Mouse (Mus musculus) intestine, embryonic 16.5 days (tissue): ENCODE measurements around the gene Tgoln1. TPM values are rescaled to one million over a fixed set of nuclear protein-coding genes. Genes with fewer than 3 reads are reported as not detected.

Source experiments
- ATAC-seq: fragments of 200-750 bp; cut with Nextera tagmentation; 2 replicates; pipeline ENCODE4 v1.8.0; 2017; ENCODE audit warnings: moderate TSS enrichment, moderate library complexity
- H3K27ac ChIP-seq: fragments of 300-500 bp; sonication (generic); 2 replicates; pipeline ENCODE4 v1.5.1; 2014; ENCODE audit warnings: mild to moderate bottlenecking, low read length
- H3K27me3 ChIP-seq: fragments of 300-500 bp; sonication (generic); replicated peaks from 2 replicates; pipeline ENCODE4 v1.6.1; 2014; ENCODE audit warnings: low read length, control low read depth, mixed read lengths; ENCODE audit not compliant: control insufficient read depth, insufficient read depth
- H3K36me3 ChIP-seq: fragments of 300-500 bp; sonication (generic); 2 replicates; pipeline ENCODE4 v1.6.1; 2014; ENCODE audit warnings: low read length, control low read depth; ENCODE audit not compliant: control insufficient read depth, insufficient read depth
- H3K4me1 ChIP-seq: fragments of 300-500 bp; sonication (generic); 2 replicates; pipeline ENCODE4 v1.6.1; 2014; ENCODE audit warnings: low read length, control low read depth, mixed read lengths; ENCODE audit not compliant: control insufficient read depth, insufficient read depth
- H3K4me2 ChIP-seq: fragments of 300-500 bp; sonication (generic); 2 replicates; pipeline ENCODE4 v1.6.1; 2014; ENCODE audit warnings: low read depth, low read length, control low read depth
- H3K4me3 ChIP-seq: fragments of 300-500 bp; sonication (generic); 2 replicates; pipeline ENCODE4 v1.5.1; 2014; ENCODE audit warnings: mild to moderate bottlenecking, low read length
- H3K9ac ChIP-seq: fragments of 300-500 bp; sonication (generic); 2 replicates; pipeline ENCODE4 v1.6.1; 2014; ENCODE audit warnings: low read depth, low read length
- H3K9me3 ChIP-seq: fragments of 300-500 bp; sonication (generic); 2 replicates; pipeline ENCODE4 v1.6.1; 2016; ENCODE audit warnings: low read length, control low read depth; ENCODE audit not compliant: control insufficient read depth
- whole genome bisulfite sequencing: fragments of 180-500 bp; shearing (Covaris S2); extraction: QIAGEN DNeasy Blood & Tissue Kit; methylation state at CpG from one replicate; pipeline ENCODE4 v1.1.7; 2014; 5-methylcytosine and 5-hydroxymethylcytosine counted together
- polyA plus RNA-seq: library from polyadenylated mRNA; unstranded; fragments of >200 nt; fragmentation: Nextera tagmentation; extraction: Ambion mirVana; gene quantifications from 2 replicates; pipeline ENCODE4 v1.2.1, GENCODE M21; 2015

The Tgoln1 gene
- polyA plus RNA-seq, 1 experiment from 2014 or later = 48.8 TPM

GRCm38 (mm10) chr6:72634311-72634710 lies 17.5 kb upstream of the Tgoln1 start:
- H3K9ac ChIP-seq = no peak overlapping the region
- no peaks in the 10 kb centered on the region for H3K27me3 ChIP-seq
- no peak for ATAC-seq
- no peaks in the 10 kb centered on the region for H3K36me3 ChIP-seq
- peaks cover 9% of the 10 kb centered on the region for H3K4me1 ChIP-seq
- no peaks in the 10 kb centered on the region for H3K9me3 ChIP-seq
- 66% methylated on average over 10 of the region's 10 CpGs for WGBS
- no peak overlapping the region for H3K4me2 ChIP-seq
- no peak overlapping the region for H3K4me3 ChIP-seq
- no peak overlapping the region for H3K27ac ChIP-seq

- WGBS = 77% methylated on average over 6 of the region's 6 CpGs
- H3K36me3 ChIP-seq = no peaks in the 10 kb centered on the region
- H3K27ac ChIP-seq = no peak overlapping the region
Observed at GRCm38 (mm10) chr6:72631700-72632099, 14.9 kb upstream of the Tgoln1 start.

GRCm38 (mm10) chr6:72630961-72631360 lies 14.2 kb upstream of the Tgoln1 start:
- Histone ChIP-seq H3K4me2 (no peak overlapping the region), H3K4me3 (no peak overlapping the region), H3K36me3 (no peaks in the 10 kb centered on the region), H3K9me3 (no peaks in the 10 kb centered on the region), H3K27me3 (no peaks in the 10 kb centered on the region), H3K4me1 (0 out of 2 replicates have a peak, but pooled peaks cover 2% of the 10 kb centered on the region), H3K9ac (no peak overlapping the region), H3K27ac (no peak overlapping the region)
- WGBS = 88% methylated on average over 14 of the region's 14 CpGs
- no peak for ATAC-seq

More at GRCm38 (mm10) chr6:72631700-72632099, 14.9 kb upstream of the Tgoln1 start:
- Histone ChIP-seq H3K27me3 (no peaks in the 10 kb centered on the region), H3K4me1 (peaks cover 9% of the 10 kb centered on the region), H3K4me2 (no peak overlapping the region), H3K4me3 (no peak overlapping the region), H3K9me3 (no peaks in the 10 kb centered on the region), H3K9ac (no peak overlapping the region)
- ATAC-seq = no peak

DNA sequence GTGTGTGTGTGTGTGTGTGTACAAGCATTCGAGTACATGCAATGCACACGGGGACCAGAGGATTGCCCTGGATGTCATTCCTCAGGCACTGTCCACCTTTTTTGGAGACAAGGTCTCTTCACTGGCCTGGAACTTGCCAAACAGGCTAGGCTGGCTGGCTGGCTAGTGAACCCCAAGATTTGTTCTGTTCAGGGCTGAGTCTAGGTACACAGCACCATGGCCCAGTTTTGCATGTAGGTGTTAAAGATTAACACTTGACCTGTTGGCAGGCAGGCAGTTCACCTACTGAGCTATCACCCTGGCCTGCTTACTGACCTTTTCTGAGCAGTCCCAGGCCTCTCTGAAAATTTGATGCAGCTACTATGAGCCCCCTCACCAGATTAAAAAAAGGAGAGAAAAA lies 13.6 kb upstream of the Tgoln1 start:
- H3K27ac ChIP-seq = no peak overlapping the region
- H3K36me3 ChIP-seq = no peaks in the 10 kb centered on the region
- H3K27me3 ChIP-seq = no peaks in the 10 kb centered on the region
- no peak overlapping the region for H3K9ac ChIP-seq
- WGBS = 67% methylated on average over 2 of the region's 2 CpGs
- ATAC-seq = 0 out of 2 replicates have a peak, but pooled peaks have one; percentile 32
- H3K4me2 ChIP-seq = no peak overlapping the region
- no peaks in the 10 kb centered on the region for H3K9me3 ChIP-seq
- no peak overlapping the region for H3K4me3 ChIP-seq
- no peaks in the 10 kb centered on the region for H3K4me1 ChIP-seq

GRCm38 (mm10) chr6:72627276-72627675 lies 10.5 kb upstream of the Tgoln1 start:
- H3K4me2 ChIP-seq = no peak overlapping the region
- no peak overlapping the region for H3K9ac ChIP-seq
- H3K4me1 ChIP-seq = no peaks in the 10 kb centered on the region
- H3K4me3 ChIP-seq = no peak overlapping the region
- H3K9me3 ChIP-seq = no peaks in the 10 kb centered on the region
- no peaks in the 10 kb centered on the region for H3K27me3 ChIP-seq
- 94% methylated on average over 16 of the region's 16 CpGs for WGBS
- H3K36me3 ChIP-seq = no peaks in the 10 kb centered on the region
- ATAC-seq = no peak
- no peak overlapping the region for H3K27ac ChIP-seq

DNA sequence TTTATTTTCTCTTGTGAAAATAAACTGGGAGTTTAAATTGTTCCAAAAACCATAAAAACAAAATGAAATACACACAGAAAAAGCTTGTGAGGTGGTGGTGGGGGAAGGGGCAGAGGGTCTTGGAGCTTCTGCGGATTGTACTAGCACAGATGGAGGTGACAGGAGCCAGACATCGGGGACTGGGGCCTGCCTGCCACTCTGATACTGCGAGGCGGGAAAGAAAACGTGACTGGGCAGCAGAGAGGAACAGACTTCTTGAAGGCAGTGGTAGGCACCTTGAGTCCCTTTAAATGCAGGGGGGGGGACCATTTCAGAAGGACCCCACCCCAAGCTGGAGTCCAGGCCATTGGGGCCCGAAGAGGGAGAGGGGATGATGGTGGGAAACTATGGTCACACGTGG lies 9.6 kb upstream of the Tgoln1 start:
- no peak for ATAC-seq
- WGBS = 75% methylated on average over 7 of the region's 7 CpGs
- H3K27me3 ChIP-seq = no peaks in the 10 kb centered on the region
- H3K9me3 ChIP-seq = no peaks in the 10 kb centered on the region
- H3K4me3 ChIP-seq = no peak overlapping the region
- H3K27ac ChIP-seq = no peak overlapping the region
- H3K36me3 ChIP-seq = no peaks in the 10 kb centered on the region
- H3K4me2 ChIP-seq = no peak overlapping the region
- H3K9ac ChIP-seq = no peak overlapping the region
- no peaks in the 10 kb centered on the region for H3K4me1 ChIP-seq

- Histone ChIP-seq H3K27ac (no peak overlapping the region), H3K4me1 (peaks cover 5% of the 10 kb centered on the region; the same call in 1 of the 2 replicates), H3K4me3 (no peak overlapping the region), H3K4me2 (no peak overlapping the region), H3K9ac (no peak overlapping the region), H3K36me3 (no peaks in the 10 kb centered on the region), H3K9me3 (no peaks in the 10 kb centered on the region), H3K27me3 (no peaks in the 10 kb centered on the region)
- WGBS = 89% methylated on average over 8 of the region's 8 CpGs
- ATAC-seq = no peak
Observed at GRCm38 (mm10) chr6:72623661-72624402, 7.0 kb upstream of the Tgoln1 start.

DNA sequence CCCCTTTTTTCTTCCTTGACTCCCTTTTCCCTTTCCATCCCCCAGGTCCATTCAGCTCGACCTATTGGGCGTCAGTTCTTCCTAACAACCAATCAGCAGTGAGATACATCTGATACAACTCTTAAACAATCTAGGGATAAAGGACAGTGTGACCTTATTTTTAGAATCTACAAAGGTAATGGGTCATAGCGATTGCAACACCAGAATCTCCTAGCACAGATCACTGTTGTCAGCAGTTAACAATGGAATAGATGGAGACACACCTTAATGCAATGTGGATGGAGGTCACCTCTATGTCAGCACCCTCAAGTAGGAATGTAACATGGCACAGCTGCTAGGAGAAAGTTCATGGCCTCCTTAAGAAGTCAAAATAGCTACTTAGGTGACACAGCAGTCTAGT lies 6.1 kb upstream of the Tgoln1 start:
- H3K27me3 ChIP-seq = no peaks in the 10 kb centered on the region
- no peak overlapping the region for H3K4me3 ChIP-seq
- no peak overlapping the region for H3K4me2 ChIP-seq
- ATAC-seq = no peak
- H3K27ac ChIP-seq = no peak overlapping the region
- peaks cover 5% of the 10 kb centered on the region; the same call in 1 of the 2 replicates for H3K4me1 ChIP-seq
- H3K9me3 ChIP-seq = no peaks in the 10 kb centered on the region
- H3K9ac ChIP-seq = no peak overlapping the region
- 53% methylated on average over 3 of the region's 3 CpGs for WGBS
- no peaks in the 10 kb centered on the region for H3K36me3 ChIP-seq

- WGBS = 62% methylated on average over 5 of the region's 5 CpGs
- Histone ChIP-seq H3K36me3 (no peaks in the 10 kb centered on the region), H3K9ac (no peak overlapping the region), H3K4me2 (no peak overlapping the region), H3K4me3 (no peak overlapping the region), H3K27me3 (no peaks in the 10 kb centered on the region), H3K4me1 (peaks cover 9% of the 10 kb centered on the region; the same call in 1 of the 2 replicates), H3K27ac (no peak overlapping the region), H3K9me3 (no peaks in the 10 kb centered on the region)
- no peak for ATAC-seq
Observed at GRCm38 (mm10) chr6:72620920-72621319, 4.1 kb upstream of the Tgoln1 start.
